ENCODE assay signal across 8 mouse cellular contexts in genomic region chr4:21931772-21932630, GRCm38 (mm10). TPM values are rescaled to one million over a fixed set of nuclear protein-coding genes. Genes with fewer than 3 reads are reported as not detected.
DNase-seq lines count a peak whose midpoint lies in the region; ATAC-seq lines count a peak whose summit lies in the region.

No protein-coding gene starts in this region.

- H3K27me3 ChIP-seq in forebrain, embryonic 12.5 days: no peaks in the 10 kb centered on the region
- peaks cover 44% of the 10 kb centered on the region for H3K27me3 ChIP-seq in liver, embryonic 12.5 days (replicated peaks)
- no peaks in the 10 kb centered on the region for H3K27me3 ChIP-seq in stomach, embryonic 15.5 days (replicated peaks)

- peak; percentile 45 for ATAC-seq in forebrain, embryonic 12.5 days (ENCODE audit: low FRiP score)
- no peak for ATAC-seq in liver, embryonic 12.5 days
- ATAC-seq in stomach, embryonic 15.5 days (ENCODE audit: insufficient read depth, low FRiP score, low read depth): peak; percentile 38; the same call in 1 of the 2 replicates

- H3K4me1 ChIP-seq in forebrain, embryonic 12.5 days: peaks cover 23% of the 10 kb centered on the region
- H3K4me1 ChIP-seq in liver, embryonic 12.5 days: no peaks in the 10 kb centered on the region
- no peaks in the 10 kb centered on the region for H3K4me1 ChIP-seq in stomach, embryonic 15.5 days

- peak overlapping the region; percentile 90 for H3K27ac ChIP-seq in forebrain, embryonic 12.5 days
- H3K27ac ChIP-seq in liver, embryonic 12.5 days: no peak overlapping the region
- H3K27ac ChIP-seq in stomach, embryonic 15.5 days: peak overlapping the region; percentile 78

- H3K4me3 ChIP-seq in forebrain, embryonic 12.5 days (replicated peaks): peak overlapping the region; percentile 78
- H3K4me3 ChIP-seq in liver, embryonic 12.5 days: peak overlapping the region; percentile 54
- H3K4me3 ChIP-seq in stomach, embryonic 15.5 days (replicated peaks): peak overlapping the region; percentile 72

- H3K4me2 ChIP-seq in forebrain, embryonic 12.5 days: peak overlapping the region; percentile 78
- H3K4me2 ChIP-seq in liver, embryonic 12.5 days: peak overlapping the region; percentile 71
- H3K4me2 ChIP-seq in stomach, embryonic 15.5 days: peak overlapping the region; percentile 91

- 11% methylated on average over 23 of the region's 23 CpGs for WGBS in forebrain, embryonic 12.5 days
- WGBS in liver, embryonic 12.5 days (ENCODE audit: insufficient replicate concordance): 21% methylated on average over 23 of the region's 23 CpGs
- WGBS in stomach, embryonic 15.5 days: 10% methylated on average over 23 of the region's 23 CpGs

- peak; percentile 3 for DNase-seq in kidney, adult 9 months
- no peak for DNase-seq in kidney, adult 11 months
- peak; percentile 67 for DNase-seq in brain, adult 2 months (ENCODE audit: low read depth, low spot score)
- DNase-seq in right cerebral cortex, postnatal 25 days: no peak
- DNase-seq in gastrocnemius, adult 8-10 months (ENCODE audit: low spot score in 2 of 2): no peak

- no peaks in the 10 kb centered on the region for H3K9me3 ChIP-seq in forebrain, embryonic 12.5 days
- H3K9me3 ChIP-seq in liver, embryonic 12.5 days (replicated peaks): no peaks in the 10 kb centered on the region
- H3K9me3 ChIP-seq in stomach, embryonic 15.5 days: no peaks in the 10 kb centered on the region

- H3K9ac ChIP-seq in forebrain, embryonic 12.5 days: peak overlapping the region; percentile 97
- no peak overlapping the region for H3K9ac ChIP-seq in liver, embryonic 12.5 days
- H3K9ac ChIP-seq in stomach, embryonic 15.5 days: peak overlapping the region; percentile 76

- peaks cover 10% of the 10 kb centered on the region for H3K36me3 ChIP-seq in forebrain, embryonic 12.5 days (replicated peaks)
- no peaks in the 10 kb centered on the region for H3K36me3 ChIP-seq in liver, embryonic 12.5 days
- no peaks in the 10 kb centered on the region for H3K36me3 ChIP-seq in stomach, embryonic 15.5 days

RNA-seq across cellular contexts. Expression of gene Faxc, which starts 0.9 kb away (rescaled TPM):
- polyA plus RNA-seq in forebrain, embryonic 12.5 days (2016; fragmentation: Nextera tagmentation; extraction: Ambion mirVana): 23.0 and 26.8 TPM in 2 replicates
- polyA plus RNA-seq in liver, embryonic 12.5 days (2016; fragmentation: Nextera tagmentation; extraction: Ambion mirVana): 0.31 and 0.36 TPM in 2 replicates
- polyA plus RNA-seq in stomach, embryonic 15.5 days (2015; fragmentation: Nextera tagmentation; extraction: Ambion mirVana): 3.6 and 4.7 TPM in 2 replicates
- total RNA-seq in gastrocnemius, adult 8-10 months (2022): under 1 TPM; 0.16 to 0.70 (median 0.40) TPM

RNA-seq across cellular contexts. Expression of gene Coq3, which starts 52.5 kb away (rescaled TPM):
- 10.9 and 11.7 TPM in 2 replicates for polyA plus RNA-seq in forebrain, embryonic 12.5 days (2016; fragmentation: Nextera tagmentation; extraction: Ambion mirVana)
- 11.6 and 12.4 TPM in 2 replicates for polyA plus RNA-seq in liver, embryonic 12.5 days (2016; fragmentation: Nextera tagmentation; extraction: Ambion mirVana)
- 13.9 and 14.6 TPM in 2 replicates for polyA plus RNA-seq in stomach, embryonic 15.5 days (2015; fragmentation: Nextera tagmentation; extraction: Ambion mirVana)
- 10 to 100 TPM; 14.5 to 16.2 (median 15.8) TPM for total RNA-seq in gastrocnemius, adult 8-10 months (2022)

Comparison
In these comparisons a context has a peak if more than half of its experiments do, and no peak if none do; other contexts are left out.
1. DNase-seq: peak in kidney, adult 9 months (single experiment) and brain, adult 2 months (single experiment); none in kidney, adult 11 months (single experiment), right cerebral cortex, postnatal 25 days (single experiment) and gastrocnemius, adult 8-10 months (0 of 2).
2. Peak in every context shown above with its lines, with median percentiles within 50 percentile points of each other: H3K4me2 ChIP-seq and H3K4me3 ChIP-seq.